Mouse (Mus musculus) lung, postnatal 36 days (tissue): ENCODE data around the gene Pcnt.

ENCODE experiments used
- DNase-seq: peaks from one replicate; pipeline ENCODE4 v3.0.0; 2022; ENCODE audit warnings: mixed read lengths

Pcnt gene

DNA sequence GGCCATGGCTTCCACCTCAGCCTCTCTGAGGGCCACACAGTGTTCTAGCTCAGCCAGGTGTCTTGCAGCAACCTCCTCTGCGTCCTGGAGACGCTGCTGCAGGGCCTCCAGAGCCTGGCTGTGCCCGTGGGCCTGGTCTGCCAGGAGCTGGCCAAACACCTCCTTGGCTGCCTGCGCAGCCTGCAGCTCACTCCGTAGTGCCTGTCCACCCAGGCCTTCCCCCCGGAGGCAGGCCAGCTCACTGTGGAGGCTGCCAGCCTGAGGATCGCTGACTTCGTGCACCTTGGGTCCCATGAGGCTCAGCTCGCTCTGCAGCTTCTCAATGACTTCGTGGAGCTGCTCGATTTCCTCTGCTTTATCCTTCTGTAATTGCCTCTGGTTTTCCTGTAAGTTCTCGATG lies 50.0 kb downstream of the Pcnt start:
- no peak for DNase-seq

GRCm38 (mm10) chr10:76391786-76392185 lies 50.8 kb downstream of the Pcnt start:
- DNase-seq: peak; percentile 42

GRCm38 (mm10) chr10:76391166-76391565 lies 51.4 kb downstream of the Pcnt start:
- DNase-seq: no peak

GRCm38 (mm10) chr10:76374981-76375380 lies 67.6 kb downstream of the Pcnt start:
- DNase-seq: no peak

DNA sequence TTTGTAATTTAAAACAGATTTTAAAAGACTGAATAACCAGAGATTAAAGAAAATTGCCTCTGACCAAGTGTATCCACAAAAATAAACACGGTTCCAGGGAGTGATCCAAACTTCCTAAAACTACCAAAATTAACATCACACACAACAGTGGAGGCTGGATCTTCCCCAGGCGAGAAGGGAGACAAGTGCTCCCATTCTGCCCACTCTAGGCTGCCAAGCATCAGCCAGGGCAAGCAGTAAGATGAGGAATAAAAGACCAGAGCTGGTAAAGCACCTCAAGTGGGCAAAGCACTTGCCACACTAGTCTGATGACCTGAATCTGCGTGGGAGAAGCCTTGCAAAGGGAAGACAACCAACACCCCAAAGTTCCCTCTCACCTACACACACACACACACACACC lies 70.8 kb downstream of the Pcnt start:
- no peak for DNase-seq

- no peak for DNase-seq
These were observed 73.8 kb downstream of the Pcnt start for GRCm38 (mm10) chr10:76368766-76369165.

- no peak for DNase-seq
These were observed 79.4 kb downstream of the Pcnt start for GRCm38 (mm10) chr10:76363233-76363632.

- peak; percentile 33 for DNase-seq
These were observed 84.1 kb downstream of the Pcnt start for GRCm38 (mm10) chr10:76358468-76358867.

GRCm38 (mm10) chr10:76357286-76357875 lies 85.2 kb downstream of the Pcnt start:
- no peak for DNase-seq

DNA sequence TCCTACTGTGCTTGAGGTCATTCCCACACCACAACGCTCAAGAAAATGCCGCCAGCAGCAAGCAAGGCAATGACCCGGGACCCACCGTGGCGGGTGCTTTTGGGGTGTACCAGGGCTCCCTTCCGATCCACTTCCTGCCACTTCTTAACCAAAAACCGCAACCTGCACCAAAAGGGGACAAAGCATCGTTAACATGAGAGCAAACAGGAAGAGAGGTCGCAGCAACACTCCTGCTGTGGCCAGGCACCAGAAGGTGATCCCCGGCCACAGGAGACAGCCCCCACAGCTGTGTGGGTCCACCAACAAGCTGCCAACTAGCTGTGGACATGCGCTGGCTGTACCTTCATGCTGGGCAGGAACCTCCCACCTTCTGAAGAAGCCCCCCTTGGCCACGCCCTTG lies 87.6 kb downstream of the Pcnt start:
- no peak for DNase-seq

GRCm38 (mm10) chr10:76353986-76354385 lies 88.6 kb downstream of the Pcnt start:
- DNase-seq: no peak

- no peak for DNase-seq
These were observed 90.6 kb downstream of the Pcnt start for GRCm38 (mm10) chr10:76351953-76352352.

DNA sequence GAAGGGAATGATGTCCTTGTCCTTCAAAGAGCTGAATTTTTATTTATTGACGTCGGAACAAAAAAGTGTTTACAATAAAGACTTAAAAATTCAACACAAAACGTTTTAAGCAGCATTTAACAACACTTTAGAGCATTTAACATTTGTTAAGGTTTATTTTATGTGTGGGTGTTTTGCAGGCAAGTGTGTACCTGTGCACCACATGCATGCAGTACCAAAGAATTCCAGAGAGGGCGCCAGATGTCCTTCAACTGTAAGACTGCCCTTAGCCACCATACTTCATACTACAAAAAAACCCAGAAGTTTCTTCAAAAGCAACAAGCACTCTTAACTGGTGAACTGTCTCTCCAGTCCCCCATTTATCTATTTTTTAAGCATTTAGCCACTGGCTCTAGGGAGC lies 96.0 kb downstream of the Pcnt start:
- DNase-seq: peak; percentile 79

DNA sequence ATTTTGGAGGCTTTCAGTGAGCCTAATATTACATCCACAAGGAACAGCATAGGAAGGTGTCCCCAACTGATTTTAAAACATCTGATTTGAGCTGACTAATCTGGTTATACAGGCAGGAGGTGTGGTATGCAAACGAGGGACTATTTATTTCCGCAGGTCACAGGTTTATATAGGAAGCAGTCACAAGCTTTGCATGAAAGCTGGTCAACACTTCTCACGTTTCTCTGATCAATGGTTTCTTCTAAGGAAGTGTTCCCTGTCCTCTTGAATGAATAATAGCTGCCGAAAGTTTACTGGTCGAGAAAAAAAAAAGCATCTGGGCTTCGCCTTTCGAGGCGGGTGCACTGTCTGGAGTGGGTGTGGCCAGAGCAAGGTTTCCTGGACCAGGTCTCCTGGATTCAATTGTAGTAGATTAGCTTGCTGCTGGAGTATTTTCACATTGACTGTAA lies 96.5 kb downstream of the Pcnt start:
- DNase-seq: peak; percentile 46

- DNase-seq: no peak
These were observed 97.1 kb downstream of the Pcnt start for GRCm38 (mm10) chr10:76345540-76345902.

- DNase-seq: peak; percentile 97
These were observed 97.7 kb downstream of the Pcnt start, which contains the start of gene Dip2a for GRCm38 (mm10) chr10:76344711-76345539. Dip2a (minus strand) TSS chr10:76345291.

DNA sequence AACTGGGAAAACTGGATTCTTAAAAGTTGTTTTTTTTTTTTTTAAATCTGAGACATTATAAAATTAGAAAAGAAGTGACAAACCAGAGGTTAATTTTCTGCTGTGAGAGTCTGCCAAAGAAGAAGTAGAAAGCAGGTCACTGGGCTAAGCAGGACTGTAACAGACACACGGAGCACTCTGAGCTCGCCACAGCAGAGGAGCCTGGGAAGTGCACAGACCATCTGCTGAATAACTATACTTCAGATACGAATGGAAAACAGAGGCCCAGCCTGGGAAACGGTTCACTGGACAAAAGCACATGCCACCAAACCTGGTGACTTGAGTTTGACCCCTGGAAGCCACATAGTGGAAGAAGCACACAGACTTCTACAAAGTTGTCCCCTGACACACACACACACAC lies 108.2 kb downstream of the Pcnt start:
- DNase-seq: no peak

- no peak for DNase-seq
These were observed 110.5 kb downstream of the Pcnt start for GRCm38 (mm10) chr10:76332040-76332439.

DNA sequence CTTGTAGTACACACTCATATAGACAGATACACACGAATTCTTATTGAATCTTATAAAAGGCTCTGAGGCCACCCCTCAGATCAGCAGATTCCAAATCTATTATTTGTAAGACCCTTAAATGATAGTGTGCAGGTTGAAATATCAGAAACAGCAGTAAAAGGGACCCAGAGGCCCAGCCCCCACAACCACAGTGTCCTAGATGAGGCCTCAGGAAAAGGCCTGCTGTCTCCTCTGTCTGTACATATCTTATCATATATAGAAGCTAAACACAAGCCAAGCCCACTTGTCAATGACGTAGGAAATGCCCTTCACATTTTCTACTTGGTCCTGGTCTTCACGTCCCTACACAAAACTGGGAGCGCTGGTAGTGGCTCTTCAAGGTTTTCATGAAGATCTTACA lies 113.5 kb downstream of the Pcnt start:
- DNase-seq: no peak

GRCm38 (mm10) chr10:76328574-76328973 lies 114.0 kb downstream of the Pcnt start:
- no peak for DNase-seq

DNA sequence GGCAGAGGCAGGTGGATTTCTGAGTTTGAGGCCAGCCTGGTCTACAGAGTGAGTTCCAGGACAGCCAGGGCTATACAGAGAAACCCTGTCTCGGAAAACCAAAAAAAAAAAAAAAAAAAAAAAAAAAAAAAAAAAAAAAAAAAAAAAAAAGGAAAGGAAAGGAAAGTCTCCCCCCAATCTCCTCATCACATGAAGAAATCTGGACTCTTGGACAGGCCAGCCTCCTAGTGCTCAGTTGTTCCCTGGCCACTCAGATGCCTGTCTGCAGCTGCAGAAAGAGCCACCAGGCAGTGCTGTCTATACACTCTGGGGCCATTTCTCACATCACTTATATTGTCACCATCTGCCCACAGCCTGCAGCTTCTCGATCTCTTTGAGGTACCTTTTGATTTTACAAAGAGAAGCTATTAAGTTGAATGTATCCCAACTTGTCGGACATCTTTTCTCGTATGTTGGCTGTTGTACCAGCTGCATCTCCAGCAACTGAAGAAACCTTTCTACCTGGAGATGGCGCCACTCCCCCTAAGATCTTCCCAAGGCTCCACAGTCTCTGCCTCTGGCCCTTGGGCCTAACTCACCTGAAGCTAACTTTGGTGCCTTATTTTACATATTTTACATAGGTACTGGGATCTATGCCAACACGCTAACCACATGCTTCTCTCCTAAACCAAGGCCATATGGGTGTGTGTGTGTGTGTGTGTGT lies 116.1 kb downstream of the Pcnt start:
- peak; percentile 68 for DNase-seq

DNA sequence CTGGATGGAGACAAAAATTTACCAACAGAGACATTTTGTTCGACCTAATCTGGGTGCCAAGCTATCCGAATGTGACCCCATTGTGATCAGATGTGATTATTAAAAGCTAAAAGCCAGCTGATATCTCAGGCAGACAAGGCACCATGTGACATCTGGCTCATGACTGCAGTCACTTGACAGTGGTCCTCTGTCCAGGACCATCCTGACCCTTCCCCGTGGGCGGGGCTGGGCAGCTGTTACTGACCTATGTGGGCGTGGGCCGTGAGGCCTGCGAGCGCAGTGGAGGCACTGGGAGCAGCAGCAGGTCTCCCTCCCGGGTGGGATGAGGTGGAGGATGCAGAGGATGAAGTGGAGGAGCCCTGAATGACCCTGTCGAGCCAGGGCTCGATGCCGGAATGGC lies 125.0 kb downstream of the Pcnt start:
- DNase-seq: no peak

DNA sequence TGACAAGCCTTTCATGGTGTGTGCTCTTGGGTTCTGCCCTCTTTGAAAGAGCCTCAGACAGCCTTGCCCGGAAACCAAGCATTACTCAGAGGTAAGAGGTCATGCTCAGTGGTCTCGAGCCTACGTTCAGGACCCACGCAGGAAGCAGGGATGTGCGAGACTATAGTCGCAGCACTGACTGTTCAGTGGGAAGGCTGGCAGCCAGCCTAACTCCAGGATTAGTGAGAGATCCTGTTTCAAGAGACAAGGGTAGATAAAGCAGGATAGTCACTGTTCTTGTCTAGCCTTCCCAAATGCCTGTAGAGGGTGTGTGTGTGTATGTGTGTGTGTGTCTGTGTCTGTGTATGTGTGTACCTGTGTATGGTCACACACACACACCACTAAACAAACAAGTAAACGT lies 126.4 kb downstream of the Pcnt start:
- DNase-seq: no peak

GRCm38 (mm10) chr10:76306738-76307137 lies 135.8 kb downstream of the Pcnt start:
- DNase-seq: no peak
